Mouse (Mus musculus): ENCODE data around the gene Ptcd3.

Ptcd3 gene

DNA sequence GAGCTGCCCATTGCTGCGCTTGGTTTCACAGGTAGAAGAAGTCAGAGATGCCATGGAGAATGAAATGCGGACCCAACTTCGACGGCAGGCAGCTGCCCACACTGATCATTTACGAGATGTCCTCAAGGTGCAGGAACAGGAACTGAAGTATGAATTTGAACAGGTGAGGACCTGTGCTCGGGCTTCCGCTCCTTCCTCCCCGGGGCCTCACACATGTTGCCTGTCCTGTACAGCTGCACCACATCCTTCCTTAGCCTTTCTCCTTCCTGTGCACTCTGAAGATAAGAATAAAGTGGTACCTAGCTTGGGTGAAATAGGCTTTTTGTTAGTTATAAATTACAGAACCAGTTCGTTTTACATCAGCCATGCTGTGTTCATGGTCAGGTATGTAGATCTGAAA is 37.2 kb downstream of the Ptcd3 start:
- in situ Hi-C loops (cut with MboI, MseI): no loop called here

- in situ Hi-C loops (cut with MboI, MseI): loop anchor here in 1 of 2 experiments (5.0 kb wide), 1 partner anchor 33 kb away; no protein-coding TSS in a partner anchor
Measured at GRCm38 (mm10) chr6:71868809-71869208, 39.7 kb downstream of the Ptcd3 start.

GRCm38 (mm10) chr6:71867751-71868150 is 40.8 kb downstream of the Ptcd3 start:
- in situ Hi-C loops (cut with MboI, MseI): loop anchor here in 1 of 2 experiments (5.0 kb wide), 1 partner anchor 35 kb away; no protein-coding TSS in a partner anchor

- in situ Hi-C loops (cut with MboI, MseI): loop anchor here in 1 of 2 experiments (5.0 kb wide), 1 partner anchor 55 kb away; no protein-coding TSS in a partner anchor
Measured at GRCm38 (mm10) chr6:71846906-71847305, 61.6 kb downstream of the Ptcd3 start.

DNA sequence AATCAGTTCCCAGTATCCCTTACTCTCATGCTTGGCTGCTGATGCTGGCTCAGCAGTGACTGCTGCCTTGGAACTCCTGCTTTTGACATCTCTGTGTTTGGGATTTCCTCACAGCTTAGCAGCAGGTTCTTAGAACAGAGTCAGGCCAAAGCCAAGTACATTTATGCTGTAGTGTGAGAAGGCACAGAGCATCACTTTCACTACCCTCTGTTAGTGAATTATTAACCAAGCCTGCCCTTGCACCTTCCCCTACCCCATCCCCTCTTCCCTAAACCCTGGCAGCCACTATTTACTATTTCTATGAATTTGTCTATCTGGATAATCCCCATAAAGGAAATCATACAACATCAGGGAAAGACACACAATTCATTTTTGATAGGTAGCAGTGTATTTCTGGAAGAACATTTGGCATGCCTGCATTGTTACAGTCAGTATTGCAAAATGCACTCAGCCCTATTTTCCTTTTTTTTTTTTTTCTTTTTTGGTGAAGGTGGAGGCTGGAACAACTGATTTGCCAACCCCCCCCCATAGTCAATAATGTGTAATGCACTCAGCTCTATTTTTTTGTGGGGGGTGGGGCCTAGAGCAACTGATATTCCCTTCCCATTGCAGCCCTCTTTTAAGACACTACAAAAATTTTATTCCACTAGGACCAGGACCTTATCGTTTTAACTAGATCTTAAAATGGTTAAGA is 67.8 kb downstream of the Ptcd3 start:
- in situ Hi-C loops (cut with MboI, MseI): no loop called here

DNA sequence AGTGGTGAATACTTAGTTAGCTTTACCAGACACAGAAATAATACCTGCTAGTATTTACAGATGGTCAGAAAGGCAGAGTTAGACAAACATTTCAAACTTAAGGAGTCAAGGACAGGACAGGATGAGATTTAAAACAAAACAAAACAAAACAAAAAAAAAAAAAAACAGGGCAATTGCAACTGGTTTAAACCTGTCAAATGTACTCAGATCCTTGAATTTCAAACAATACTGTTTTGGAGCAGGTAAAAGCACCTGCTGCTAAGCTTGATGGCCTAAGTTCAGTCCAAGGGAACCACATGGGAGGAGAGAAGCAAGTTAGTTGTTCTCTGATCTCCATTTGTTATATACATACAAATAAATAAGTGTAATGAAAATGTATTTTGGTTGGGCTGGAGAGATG is 68.7 kb downstream of the Ptcd3 start:
- in situ Hi-C loops (cut with MboI, MseI): loop anchor here in 1 of 2 experiments (10.0 kb wide), 1 partner anchor 1025 kb away; no protein-coding TSS in a partner anchor

- in situ Hi-C loops (cut with MboI, MseI): loop anchor here in 1 of 2 experiments (10.0 kb wide), 1 partner anchor 1022 kb away; no protein-coding TSS in a partner anchor
Measured at GRCm38 (mm10) chr6:71836811-71837210, 71.7 kb downstream of the Ptcd3 start.

DNA sequence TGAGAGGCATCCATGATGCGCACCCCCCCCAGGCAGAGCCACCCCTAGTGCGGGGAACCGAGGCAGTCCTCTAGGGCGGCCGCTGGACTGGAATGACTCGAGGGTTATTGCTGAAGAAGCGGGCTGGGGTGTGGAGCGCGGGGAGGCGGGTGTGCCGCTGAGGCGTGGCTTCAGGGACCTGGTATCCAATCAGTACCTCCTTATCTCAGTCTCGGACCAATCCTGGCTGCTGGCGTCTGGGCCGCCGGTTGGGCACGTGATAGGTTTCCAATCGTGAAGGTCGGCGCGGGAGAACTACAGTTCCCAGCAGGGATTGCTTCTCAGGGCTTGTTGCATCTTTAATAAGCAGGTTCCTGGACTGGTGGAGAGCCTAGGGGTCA is 77.0 kb downstream of the Ptcd3 start:
- in situ Hi-C loops (cut with MboI, MseI): loop anchor here in 1 of 2 experiments (10.0 kb wide), 1 partner anchor 1017 kb away; no protein-coding TSS in a partner anchor

- in situ Hi-C loops (cut with MboI, MseI): loop anchor here in 1 of 2 experiments (10.0 kb wide), 1 partner anchor 1016 kb away; no protein-coding TSS in a partner anchor
Measured at GRCm38 (mm10) chr6:71830690-71831580, 77.6 kb downstream of the Ptcd3 start, which contains the start of gene Immt. Gene Immt (plus strand): TSS chr6:71831331.
